Mouse (Mus musculus) ES-E14 (cell line): ENCODE results near the gene Vcan. TPM values are rescaled to one million over a fixed set of nuclear protein-coding genes. Genes with fewer than 3 reads are reported as not detected.

Experiments used
- DNase-seq: peaks from one replicate; pipeline ENCODE4 v3.0.0-alpha.2; 2013; ENCODE audit warnings: low read depth, low spot score
- H3K27ac ChIP-seq: 2 replicates; pipeline ENCODE4 v1.5.1; 2012; ENCODE audit warnings: low read depth, mild to moderate bottlenecking, low read length, moderate library complexity, mixed read lengths; ENCODE audit not compliant: poor library complexity, insufficient read depth, severe bottlenecking
- H3K36me3 ChIP-seq: 2 replicates; pipeline ENCODE4 v1.6.1; 2012; ENCODE audit warnings: mild to moderate bottlenecking, low read length, moderate library complexity, mixed read lengths; ENCODE audit not compliant: control insufficient read depth, poor library complexity, insufficient read depth, severe bottlenecking
- H3K4me1 ChIP-seq, 2 experiments: fragments of 150-350 bp in 1 of 2; sonication (generic) in 1 of 2; 2 replicates each; pipeline ENCODE4 v1.6.1; 2012; ENCODE audit warnings: low read length in 2 of 2, mild to moderate bottlenecking in 1 of 2, mixed read lengths in 1 of 2; ENCODE audit not compliant: control insufficient read depth in 2 of 2, insufficient read depth in 2 of 2, poor library complexity in 1 of 2
- H3K4me3 ChIP-seq, 2 experiments: fragments of 150-350 bp in 1 of 2; sonication (generic) in 1 of 2; 2 replicates each; pipeline ENCODE4 v1.5.1; 2012; ENCODE audit warnings: low read length in 2 of 2, low read depth in 1 of 2, mild to moderate bottlenecking in 1 of 2, mixed read lengths in 1 of 2; ENCODE audit not compliant: insufficient read depth in 1 of 2, poor library complexity in 1 of 2, severe bottlenecking in 1 of 2
- H3K9ac ChIP-seq: 2 replicates; pipeline ENCODE4 v1.6.1; 2012; ENCODE audit warnings: low read depth, mild to moderate bottlenecking, low read length, mixed read lengths; ENCODE audit not compliant: poor library complexity, insufficient read depth, severe bottlenecking
- H3K9me3 ChIP-seq: fragments of 150-350 bp; sonication (generic); 2 replicates; pipeline ENCODE4 v1.6.1; 2012; ENCODE audit warnings: low read depth, mild to moderate bottlenecking, low read length; ENCODE audit not compliant: control insufficient read depth, insufficient read depth
- CHD2 ChIP-seq: IDR thresholded peaks from 2 replicates; pipeline ENCODE4 v1.6.1; 2014; ENCODE audit warnings: mild to moderate bottlenecking, low read depth, low read length, inconsistent platforms
- HCFC1 ChIP-seq: IDR thresholded peaks from 2 replicates; pipeline ENCODE4 v1.6.1; 2012; ENCODE audit warnings: low read length, inconsistent platforms, borderline replicate concordance; ENCODE audit not compliant: insufficient read depth
- MAFK ChIP-seq: IDR thresholded peaks from 2 replicates; pipeline ENCODE4 v1.6.1; 2014; ENCODE audit warnings: mild to moderate bottlenecking, low read depth, low read length, inconsistent platforms; ENCODE audit not compliant: insufficient read depth
- ZC3H11A ChIP-seq: IDR thresholded peaks from 2 replicates; pipeline ENCODE4 v1.6.1; 2012; ENCODE audit warnings: low read depth, mild to moderate bottlenecking, inconsistent platforms, low read length, borderline replicate concordance
- ZNF384 ChIP-seq: IDR thresholded peaks from 2 replicates; pipeline ENCODE4 v1.6.1; 2012; ENCODE audit warnings: low read depth, low read length, inconsistent platforms
- in situ Hi-C, 2 experiments: fragments of 600-800 bp; cut with MboI; formaldehyde crosslinking; loops; one replicate each; pipeline ENCODE4 v1.15.1; 2025; ENCODE audit warnings: low sequenced_read_pairs in 2 of 2, inconsistent platforms in 1 of 2; ENCODE audit not compliant: unreplicated experiment in 2 of 2
- total RNA-seq: library from RNA; depleted of rRNA; stranded (reverse); fragments of 300-350 nt; gene quantifications from 2 replicates; pipeline ENCODE4 v1.2.3, GENCODE M21; 2012

Vcan gene
- total RNA-seq, 1 experiment: 27.3 TPM

DNA sequence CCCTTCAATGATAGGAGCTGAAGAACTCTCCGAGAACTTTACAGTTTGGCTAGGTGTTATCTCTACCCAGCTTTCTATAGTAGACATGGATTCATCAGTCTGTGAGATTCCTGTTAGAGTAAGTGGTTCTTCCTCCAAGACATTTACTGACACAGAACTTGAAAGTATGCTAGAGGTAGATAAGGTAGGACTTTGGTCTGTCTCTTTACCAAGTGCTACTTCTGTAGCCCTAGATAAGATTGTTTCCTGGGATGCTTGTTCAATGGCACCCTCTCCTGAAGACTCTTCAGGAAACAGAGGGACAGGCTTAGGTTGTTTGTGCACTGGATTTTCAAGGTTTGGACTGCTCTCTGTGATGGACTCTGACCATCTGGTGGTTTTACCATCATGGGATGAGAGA is 49.7 kb downstream of the Vcan start:
- in situ Hi-C loops: no loop called here
- Histone ChIP-seq H3K9me3 (no peaks in the 10 kb centered on the region), H3K4me1 (no peaks in the 10 kb centered on the region), H3K27ac (no peak overlapping the region), H3K9ac (no peak overlapping the region), H3K36me3 (no peaks in the 10 kb centered on the region), H3K4me3 (no peak overlapping the region)
- no peak for DNase-seq
- TF ChIP-seq HCFC1 (no peak), ZC3H11A (no peak), ZNF384 (no peak), CHD2 (no peak), MAFK (no peak)

DNA sequence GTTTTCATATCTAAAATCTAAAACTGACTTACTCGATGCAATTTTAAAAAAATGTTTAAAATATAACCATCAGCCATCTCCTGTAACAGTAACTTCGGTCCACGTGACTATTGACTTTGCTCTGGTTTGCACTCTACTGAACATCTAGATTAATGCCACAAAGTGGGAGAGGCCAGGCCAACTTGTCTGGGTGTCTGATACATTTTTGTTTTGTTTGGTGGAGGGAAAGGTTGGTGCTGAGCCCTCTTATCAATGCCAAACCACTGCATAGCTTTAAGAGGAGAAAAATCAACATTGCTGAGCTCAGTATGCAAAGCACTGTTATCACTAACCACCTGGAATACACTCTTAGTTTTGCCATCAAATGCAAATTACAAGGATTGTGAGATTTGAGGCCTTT is 58.8 kb downstream of the Vcan start:
- H3K27ac ChIP-seq: no peak overlapping the region
- H3K9me3 ChIP-seq: no peaks in the 10 kb centered on the region
- H3K9ac ChIP-seq: no peak overlapping the region
- no peaks in the 10 kb centered on the region for H3K4me1 ChIP-seq
- no peak overlapping the region for H3K4me3 ChIP-seq
- TF ChIP-seq ZC3H11A: no peak
- TF ChIP-seq MAFK: no peak
- no peak for TF ChIP-seq ZNF384
- TF ChIP-seq CHD2: no peak
- TF ChIP-seq HCFC1: no peak
- H3K36me3 ChIP-seq: no peaks in the 10 kb centered on the region
- no peak for DNase-seq
- in situ Hi-C loops: no loop called here

DNA sequence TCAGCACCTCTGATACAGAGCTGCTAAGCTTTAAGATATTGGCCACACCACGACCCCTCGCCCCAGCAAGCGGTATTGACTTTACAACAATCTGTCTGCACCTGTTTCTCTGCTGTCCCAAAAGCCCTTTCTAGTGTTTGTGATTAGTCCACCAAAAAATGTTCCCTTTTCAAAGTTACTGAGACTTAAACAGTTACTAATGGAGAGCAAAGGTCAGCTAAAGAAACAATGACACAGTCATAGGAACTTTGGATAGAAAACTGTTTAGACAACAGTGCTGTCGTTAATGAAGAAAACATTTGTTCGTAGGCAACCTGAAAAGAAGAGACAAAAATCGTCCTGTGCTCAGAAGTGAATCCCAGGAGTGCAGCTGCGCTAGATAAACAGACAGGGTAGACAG is 60.1 kb downstream of the Vcan start:
- in situ Hi-C loops: no loop called here
- no peak overlapping the region for H3K27ac ChIP-seq
- no peak overlapping the region for H3K4me3 ChIP-seq
- no peak overlapping the region for H3K9ac ChIP-seq
- H3K4me1 ChIP-seq: no peaks in the 10 kb centered on the region
- H3K36me3 ChIP-seq: no peaks in the 10 kb centered on the region
- no peaks in the 10 kb centered on the region for H3K9me3 ChIP-seq
- no peak for DNase-seq
- no peak for TF ChIP-seq ZNF384
- no peak for TF ChIP-seq ZC3H11A
- no peak for TF ChIP-seq MAFK
- TF ChIP-seq HCFC1: no peak
- no peak for TF ChIP-seq CHD2

- no peak overlapping the region for H3K9ac ChIP-seq
- TF ChIP-seq ZNF384: no peak
- no peak for TF ChIP-seq HCFC1
- TF ChIP-seq MAFK: no peak
- TF ChIP-seq ZC3H11A: no peak
- TF ChIP-seq CHD2: no peak
- H3K4me3 ChIP-seq: no peak overlapping the region
- H3K36me3 ChIP-seq: no peaks in the 10 kb centered on the region
- H3K9me3 ChIP-seq: no peaks in the 10 kb centered on the region
- no peaks in the 10 kb centered on the region for H3K4me1 ChIP-seq
- in situ Hi-C loops: no loop called here
- no peak overlapping the region for H3K27ac ChIP-seq
- DNase-seq: no peak
Measured at GRCm38 (mm10) chr13:89679756-89680155, 62.6 kb downstream of the Vcan start.

GRCm38 (mm10) chr13:89670505-89670904 is 71.8 kb downstream of the Vcan start:
- in situ Hi-C loops: no loop called here
- Histone ChIP-seq H3K36me3 (no peaks in the 10 kb centered on the region), H3K4me1 (no peaks in the 10 kb centered on the region)

More at GRCm38 (mm10) chr13:89670505-89670904, 71.8 kb downstream of the Vcan start:
- H3K27ac ChIP-seq: no peak overlapping the region
- H3K9me3 ChIP-seq: no peaks in the 10 kb centered on the region
- H3K9ac ChIP-seq: no peak overlapping the region
- TF ChIP-seq HCFC1 (no peak), ZC3H11A (no peak), MAFK (no peak), ZNF384 (no peak), CHD2 (no peak)
- H3K4me3 ChIP-seq: no peak overlapping the region
- no peak for DNase-seq
